In the genomic region with DNA sequence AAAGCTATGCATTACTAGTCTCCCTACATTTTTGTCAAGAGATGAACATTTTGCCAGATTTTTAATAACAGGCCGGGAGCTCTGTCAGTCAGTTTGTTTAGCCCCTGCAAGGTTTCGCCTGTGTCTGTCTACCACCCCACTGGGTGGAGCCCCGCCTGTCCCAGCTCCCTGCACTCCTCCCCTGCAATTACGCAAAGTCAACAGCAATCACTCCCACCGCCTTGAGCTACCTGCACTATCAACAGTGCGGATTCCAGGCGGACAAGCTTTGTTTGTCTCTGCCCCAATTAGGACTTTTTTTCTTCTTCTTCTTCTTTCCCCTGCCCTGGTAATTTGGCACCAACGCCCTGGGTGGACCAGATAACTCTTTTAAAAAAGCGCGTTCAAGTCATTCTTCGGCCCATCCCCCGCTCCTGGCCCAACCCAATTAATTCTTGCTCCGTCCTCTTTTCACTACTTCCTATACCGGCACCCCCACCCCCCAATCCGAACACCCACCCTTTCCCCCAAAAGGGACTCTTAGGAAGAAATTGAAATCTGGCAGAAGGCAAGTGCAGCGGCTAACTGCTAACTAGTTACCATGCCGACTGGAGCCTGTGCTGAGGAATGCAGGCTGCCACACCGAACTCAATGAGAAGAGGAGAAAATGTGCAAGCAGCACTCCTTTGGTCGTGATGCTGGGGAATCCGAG, we compare ENCODE assay signal across 9 mouse cellular contexts. TPM values are rescaled to one million over a fixed set of nuclear protein-coding genes. Genes with fewer than 3 reads are reported as not detected.
DNase-seq lines count a peak whose midpoint lies in the region; ATAC-seq and TF ChIP-seq lines count a peak whose summit lies in the region.
"Had no signal": no experiment of that assay in that cellular context is flagged by ENCODE, and none has a peak within 500 bp of the region (broad histone marks: within the 10 kb centered on the region; RNA-seq: fewer than 3 reads in every experiment).

No protein-coding gene starts in this region.

- H3K36me3 ChIP-seq in heart, embryonic 13.5 days = no peaks in the 10 kb centered on the region
- no peaks in the 10 kb centered on the region for H3K36me3 ChIP-seq in heart, adult 2 months (ENCODE audit: control insufficient read depth, insufficient read depth, low read length)
- no peaks in the 10 kb centered on the region for H3K36me3 ChIP-seq in stomach, embryonic 16.5 days (ENCODE audit: control insufficient read depth, insufficient read depth, low read length)
- H3K36me3 ChIP-seq: G1E had no signal

- intact Hi-C loops in heart, adult 2 months (cut with DNase I) = no loop called here

- TF ChIP-seq POLR2A in heart, adult 2 months (IDR thresholded peaks at IDR 0.05; ENCODE audit: insufficient read depth, low read depth, low read length) = no peak

- 0 out of 2 replicates have a peak, but pooled peaks cover 3% of the 10 kb centered on the region for H3K4me1 ChIP-seq in heart, embryonic 13.5 days
- no peaks in the 10 kb centered on the region for H3K4me1 ChIP-seq in heart, adult 2 months (ENCODE audit: control insufficient read depth, insufficient read depth, low read length)
- no peaks in the 10 kb centered on the region for H3K4me1 ChIP-seq in stomach, embryonic 16.5 days (ENCODE audit: control insufficient read depth, insufficient read depth, low read length)

- H3K27ac ChIP-seq in heart, embryonic 13.5 days (replicated peaks) = no peak overlapping the region
- H3K27ac ChIP-seq in heart, adult 2 months = no peak overlapping the region
- no peak overlapping the region for H3K27ac ChIP-seq in stomach, embryonic 16.5 days (ENCODE audit: low read length)

- TF ChIP-seq EP300 in heart, adult 2 months (IDR thresholded peaks at IDR 0.05; ENCODE audit: insufficient read depth, low read depth, low read length) = no peak

- no peaks in the 10 kb centered on the region for H3K79me2 ChIP-seq in heart, adult 2 months (replicated peaks; ENCODE audit: control insufficient read depth, insufficient read depth, low read length)

- H3K27me3 ChIP-seq in heart, embryonic 13.5 days (replicated peaks) = peaks cover 39% of the 10 kb centered on the region
- 0 out of 2 replicates have a peak, but pooled peaks cover 1% of the 10 kb centered on the region for H3K27me3 ChIP-seq in heart, adult 2 months (ENCODE audit: control insufficient read depth, insufficient read depth, low read length)
- peaks cover 20% of the 10 kb centered on the region for H3K27me3 ChIP-seq in stomach, embryonic 16.5 days (ENCODE audit: control insufficient read depth, insufficient read depth, low read length)

- peak overlapping the region; percentile 66 for H3K9ac ChIP-seq in heart, embryonic 13.5 days
- H3K9ac ChIP-seq in heart, adult 2 months (ENCODE audit: low read depth, low read length) = no peak overlapping the region
- no peak overlapping the region for H3K9ac ChIP-seq in stomach, embryonic 16.5 days (ENCODE audit: low read length)

- no peak for DNase-seq in heart, adult 2 months
- DNase-seq in cerebellum, adult 9-10 months = peak; percentile 32
- peak; percentile 7 to 41 for DNase-seq in frontal cortex, adult 2 months (ENCODE audit: extremely low spot score in 1 of 2, low spot score in 1 of 2)
- peak; percentile 17 to 41 for DNase-seq in kidney, postnatal 4 days
- peak; percentile 1 for DNase-seq in lung, postnatal 25 days (ENCODE audit: low spot score)
- DNase-seq in B cell, adult 2 months = no peak

- under 1% methylated on average over 20 of the region's 20 CpGs for WGBS in heart, embryonic 13.5 days
- 5% methylated on average over 20 of the region's 20 CpGs for WGBS in heart, adult 2 months
- 3% methylated on average over 20 of the region's 20 CpGs for WGBS in stomach, embryonic 16.5 days

- TF ChIP-seq CTCF in heart, adult 2 months (IDR thresholded peaks at IDR 0.05) = no peak

- peak overlapping the region; percentile 75 for H3K4me2 ChIP-seq in heart, embryonic 13.5 days
- H3K4me2 ChIP-seq in stomach, embryonic 16.5 days (ENCODE audit: low read depth, low read length) = peak overlapping the region; percentile 38

- ATAC-seq in heart, embryonic 13.5 days (ENCODE audit: extremely low read depth, insufficient number of reproducible peaks, low FRiP score, low TSS enrichment) = no peak
- peak; percentile 56; the same call in 1 of the 2 replicates for ATAC-seq in stomach, embryonic 16.5 days (ENCODE audit: insufficient read depth, low FRiP score)

- H3K9me3 ChIP-seq in heart, embryonic 13.5 days = no peaks in the 10 kb centered on the region
- H3K9me3 ChIP-seq in stomach, embryonic 16.5 days (replicated peaks; ENCODE audit: control insufficient read depth, low read length) = no peaks in the 10 kb centered on the region
- H3K9me3 ChIP-seq: G1E had no signal

- H3K4me3 ChIP-seq in heart, embryonic 13.5 days = peak overlapping the region; percentile 52
- H3K4me3 ChIP-seq in heart, adult 2 months = no peak overlapping the region
- H3K4me3 ChIP-seq in stomach, embryonic 16.5 days (replicated peaks; ENCODE audit: low read length) = peak overlapping the region; percentile 15

RNA-seq across cellular contexts. Expression of gene Otx2, which starts 35.9 kb away (rescaled TPM):
- polyA plus RNA-seq in heart, embryonic 13.5 days (2015; fragmentation: Nextera tagmentation; extraction: Ambion mirVana) = 0.13 TPM in 1 of 2 replicates, not detected in the other
- total RNA-seq in heart, adult 2 months (2021) = not detected
- not detected in 2 replicates for polyA plus RNA-seq in heart, adult 2 months (2012; rRNA removed)
- polyA plus RNA-seq in frontal cortex, adult 2 months (2012; rRNA removed) = 0.38 and 0.52 TPM in 2 replicates
- 0.10 TPM in 1 of 2 replicates, not detected in the other for polyA plus RNA-seq in stomach, embryonic 16.5 days (2015; fragmentation: Nextera tagmentation; extraction: Ambion mirVana)
- polyA plus RNA-seq: G1E had no signal

Comparison
In these comparisons a context has a peak if more than half of its experiments do, and no peak if none do; other contexts are left out.
1. DNase-seq: peak in cerebellum, adult 9-10 months (single experiment), frontal cortex, adult 2 months (2 of 2), kidney, postnatal 4 days (2 of 2) and lung, postnatal 25 days (single experiment); none in heart, adult 2 months (0 of 2) and B cell, adult 2 months (0 of 2).